Mouse (Mus musculus) brain, embryonic 18.5 days (tissue): Measurements from ENCODE around the gene Calr3.

ENCODE experiments used
- DNase-seq: peaks from one replicate; pipeline ENCODE4 v3.0.0-alpha.2; 2012; ENCODE audit warnings: low read depth, low spot score

The Calr3 gene

DNA sequence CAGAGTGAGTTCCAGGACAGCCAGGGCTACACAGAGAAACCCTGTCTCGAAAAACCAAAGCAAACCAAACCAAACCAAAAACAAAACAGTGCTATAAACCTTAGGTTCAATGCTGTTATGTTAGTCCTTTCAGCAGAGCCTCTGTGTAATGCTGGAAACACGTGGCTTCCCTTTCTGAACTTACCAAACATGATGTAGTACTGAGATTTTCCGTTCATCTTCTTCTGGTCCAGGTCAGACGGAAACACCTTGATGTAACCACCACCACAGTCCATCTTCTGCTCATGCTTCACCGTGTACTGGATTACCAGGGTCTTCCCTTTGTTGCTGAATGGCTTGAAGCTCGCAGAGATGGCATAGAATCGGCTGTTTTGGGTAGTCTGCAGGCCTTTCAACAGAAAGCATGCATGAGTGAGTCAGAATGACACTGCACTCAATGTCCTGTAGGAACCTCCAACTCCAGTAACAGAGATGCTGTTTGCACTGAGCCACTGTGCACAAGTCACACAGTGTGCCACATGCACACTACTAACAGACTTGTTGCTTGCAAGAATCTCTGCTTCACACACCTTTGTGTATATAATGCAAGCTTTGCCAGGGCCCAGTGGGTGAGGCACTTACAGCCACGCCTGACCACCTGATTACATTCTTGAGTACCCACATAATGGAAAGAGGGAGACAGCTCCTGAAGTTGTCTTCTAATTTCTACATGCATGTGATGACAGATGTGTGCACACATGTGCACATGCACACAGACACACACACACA lies 5.2 kb downstream of the Calr3 start:
- no peak for DNase-seq

DNA sequence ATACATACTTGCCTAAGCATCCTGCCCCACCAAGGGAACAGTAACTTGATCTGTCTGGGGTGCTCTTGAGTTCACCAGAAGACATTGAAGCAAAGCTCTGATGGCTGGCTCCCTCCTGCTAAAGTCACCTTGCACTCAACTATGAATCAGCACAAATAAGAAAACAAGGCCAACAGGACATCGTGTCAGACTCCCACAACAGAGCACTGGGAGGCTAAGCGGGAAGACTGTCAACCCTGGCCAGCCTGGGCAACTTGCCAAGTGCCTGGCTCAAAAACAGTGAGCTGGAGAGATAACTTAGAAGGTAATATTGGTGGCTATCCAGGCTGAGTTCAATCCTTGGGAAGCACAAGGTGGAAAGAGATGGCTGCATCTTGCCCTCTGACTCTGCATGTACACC lies 8.7 kb downstream of the Calr3 start:
- no peak for DNase-seq

DNA sequence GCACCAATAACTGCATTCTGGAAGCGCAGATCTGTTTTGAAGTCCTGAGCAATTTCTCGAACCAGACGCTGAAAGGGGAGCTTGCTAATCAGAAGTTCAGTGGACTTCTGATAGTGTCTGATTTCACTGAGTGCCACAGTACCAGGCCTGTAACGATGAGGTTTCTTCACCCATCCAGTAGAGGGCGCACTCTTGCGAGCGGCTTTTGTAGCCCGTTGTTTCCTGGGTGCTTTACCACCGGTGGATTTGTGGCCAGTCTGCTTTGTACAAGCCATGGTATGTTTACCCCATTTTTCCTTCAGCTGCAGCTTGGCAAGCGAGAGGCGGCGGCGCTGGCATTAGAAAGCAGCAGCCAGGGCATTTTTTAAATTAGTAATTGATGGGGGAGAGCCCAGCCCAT lies 14.0 kb downstream of the Calr3 start:
- no peak for DNase-seq

GRCm38 (mm10) chr8:72422926-72423325 lies 20.7 kb downstream of the Calr3 start:
- DNase-seq: no peak

- DNase-seq: peak; percentile 95
Measured at GRCm38 (mm10) chr8:72421362-72422335, 22.0 kb downstream of the Calr3 start, which contains the start of gene Eps15l1. Gene Eps15l1 (minus strand): TSS chr8:72421460.

DNA sequence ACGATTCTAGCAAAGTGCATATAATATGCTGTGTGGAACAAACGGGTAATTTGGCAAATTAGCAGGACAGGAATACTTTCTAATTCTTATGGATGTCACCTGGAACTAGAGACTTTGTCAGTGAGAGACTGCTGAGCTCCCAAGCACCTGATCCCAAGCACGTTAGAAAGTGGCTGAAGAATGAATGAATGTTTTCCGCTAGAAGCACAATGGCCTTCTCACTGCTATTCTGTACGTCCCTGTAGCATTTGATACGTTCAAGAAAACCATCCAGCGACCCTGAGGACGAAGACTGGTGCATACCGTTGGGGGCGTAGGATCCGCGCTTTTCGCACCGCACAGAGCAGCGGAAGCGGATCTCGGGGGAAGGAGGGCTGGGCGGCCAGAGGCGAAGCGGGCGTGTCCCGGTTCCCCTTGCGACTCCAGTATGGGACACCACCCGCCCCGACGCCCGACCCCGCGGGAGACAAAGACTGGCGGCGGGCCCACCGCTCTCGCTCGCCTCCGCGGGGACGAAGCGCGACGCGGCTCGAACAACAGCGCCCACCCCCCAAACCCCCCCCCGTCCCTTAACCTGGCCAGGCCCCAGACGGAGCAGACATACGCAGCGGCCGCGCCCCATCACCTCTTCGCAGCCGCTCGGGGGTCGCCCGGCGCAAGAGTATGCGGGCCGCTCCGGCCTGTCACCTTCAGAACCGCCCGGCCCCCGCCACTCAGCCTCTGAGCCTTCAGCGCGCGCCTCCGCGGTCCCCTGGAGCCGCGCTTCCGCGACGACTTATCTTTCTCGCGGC lies 22.9 kb downstream of the Calr3 start:
- peak; percentile 8 for DNase-seq

DNA sequence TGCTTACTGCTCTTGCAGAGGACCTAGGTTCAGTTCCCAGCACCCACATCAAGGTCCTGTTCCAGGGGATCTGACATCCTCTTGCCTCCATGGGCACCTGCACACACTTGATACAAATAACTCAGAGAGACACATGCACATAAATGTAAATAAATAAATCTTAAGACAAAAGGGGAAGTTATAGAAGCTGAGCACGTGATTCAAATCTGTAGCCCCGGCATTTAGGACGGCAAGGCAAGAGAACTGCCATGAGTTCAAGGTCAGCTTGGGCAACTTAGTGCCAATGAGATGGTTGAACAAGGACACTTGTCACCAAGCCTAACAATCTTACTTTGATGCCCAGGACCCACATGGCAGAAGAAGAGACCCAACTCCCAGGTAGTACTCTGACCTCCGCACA lies 25.6 kb downstream of the Calr3 start:
- DNase-seq: no peak

- no peak for DNase-seq
Measured at GRCm38 (mm10) chr8:72415252-72415651, 28.4 kb downstream of the Calr3 start.

DNA sequence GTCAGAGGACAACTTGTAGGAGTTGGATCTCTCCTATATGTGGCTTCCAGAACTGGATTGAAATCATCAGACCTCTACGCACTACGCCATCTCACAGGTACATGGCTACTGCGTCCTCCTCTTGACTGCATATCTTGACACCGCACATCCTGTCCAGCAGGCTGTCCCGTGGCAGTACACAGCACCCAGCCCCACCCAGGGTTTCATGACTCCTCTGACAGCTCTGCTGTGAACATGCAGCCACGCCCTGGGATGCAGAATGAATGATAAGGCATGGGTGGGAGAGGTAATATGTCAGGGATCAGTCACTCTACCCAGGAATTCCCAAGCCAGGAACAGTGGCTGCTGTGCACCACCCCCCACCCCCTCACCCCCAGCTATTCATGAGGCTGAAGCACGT lies 29.8 kb downstream of the Calr3 start:
- no peak for DNase-seq

DNA sequence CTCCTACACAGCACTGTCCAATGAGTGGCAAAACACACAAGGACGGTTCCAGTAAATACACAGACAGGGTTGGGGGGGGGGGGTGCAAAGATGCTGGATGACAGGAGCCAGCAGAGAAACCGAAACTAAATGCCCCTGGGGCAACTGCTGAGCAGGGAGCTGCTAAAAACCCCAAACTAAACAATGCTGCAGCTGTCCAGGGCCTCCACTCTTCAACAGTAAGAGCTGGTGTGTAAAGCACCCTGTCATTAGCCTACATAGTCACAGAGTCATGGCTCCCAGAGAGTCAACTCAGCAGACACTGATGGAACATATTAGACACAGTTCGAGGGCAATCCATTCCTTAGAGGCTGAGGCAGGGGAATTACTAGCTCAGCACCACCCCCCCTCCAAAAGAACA lies 34.2 kb downstream of the Calr3 start:
- DNase-seq: no peak

GRCm38 (mm10) chr8:72407878-72408277 lies 35.8 kb downstream of the Calr3 start:
- DNase-seq: no peak

GRCm38 (mm10) chr8:72402981-72403380 lies 40.7 kb downstream of the Calr3 start:
- DNase-seq: no peak

GRCm38 (mm10) chr8:72401381-72401780 lies 42.3 kb downstream of the Calr3 start:
- no peak for DNase-seq

DNA sequence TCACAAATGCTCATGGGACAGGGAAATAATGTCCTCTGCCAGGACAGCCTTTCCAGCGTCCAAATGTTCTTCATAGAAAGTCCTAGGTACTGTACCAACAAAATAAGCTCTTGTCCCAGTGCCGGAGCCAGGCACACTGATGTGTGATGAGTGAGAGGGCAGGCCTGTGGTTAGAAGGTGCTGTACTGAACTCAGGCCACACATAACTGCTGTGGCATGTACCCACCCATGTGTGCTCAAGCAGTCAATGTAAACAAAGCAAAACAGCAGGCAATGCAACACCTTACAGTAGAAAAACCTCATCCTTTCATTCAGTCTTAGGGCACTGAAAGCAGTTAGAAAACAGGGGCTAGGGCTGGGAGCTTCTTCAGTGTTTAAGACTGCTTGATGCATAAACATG lies 57.9 kb downstream of the Calr3 start:
- no peak for DNase-seq

- no peak for DNase-seq
Measured at GRCm38 (mm10) chr8:72382395-72382794, 61.3 kb downstream of the Calr3 start.

DNA sequence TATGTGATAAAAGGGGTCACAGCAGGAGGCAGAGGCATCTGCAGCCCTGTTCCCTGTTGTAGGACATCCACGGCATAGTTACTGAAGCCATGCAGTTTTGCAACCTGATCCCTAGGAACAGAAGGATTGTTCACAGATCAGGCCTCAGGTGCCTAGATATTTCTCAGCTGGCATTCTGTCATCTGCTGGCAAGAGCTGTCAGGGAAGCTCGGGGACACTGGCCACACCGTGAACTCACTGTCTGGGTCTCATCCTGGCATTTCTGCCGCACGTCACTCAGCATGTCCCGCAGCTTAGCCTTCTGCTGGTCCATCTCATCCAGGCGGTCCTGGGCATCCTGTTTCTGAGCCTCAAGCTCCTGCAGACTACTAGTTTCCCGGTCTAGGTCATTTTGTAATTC lies 63.0 kb downstream of the Calr3 start:
- no peak for DNase-seq

- no peak for DNase-seq
Measured at GRCm38 (mm10) chr8:72376900-72377299, 66.8 kb downstream of the Calr3 start.

- no peak for DNase-seq
Measured at GRCm38 (mm10) chr8:72376309-72376708, 67.4 kb downstream of the Calr3 start.

GRCm38 (mm10) chr8:72375161-72375560 lies 68.5 kb downstream of the Calr3 start:
- no peak for DNase-seq
